Mouse (Mus musculus): ENCODE data around the gene Aasdhppt. TPM values are rescaled to one million over a fixed set of nuclear protein-coding genes. Genes with fewer than 3 reads are reported as not detected.

The Aasdhppt gene
- 10 to 100 TPM; 26.7 to 26.8 TPM for total RNA-seq (2021)
- long read RNA-seq, transcript Aasdhppt-201 (6 exons, 2,843 nt): major isoform, 24 of 33 reads
- long read RNA-seq, partial matches to known transcripts: 4 of 33 reads
- long read RNA-seq, other reads (novel, unspliced or antisense): 2 of 33 reads

GRCm38 (mm10) chr9:4309351-4310085 is at the start of gene Aasdhppt, which contains the start of gene Kbtbd3:
Aasdhppt (minus strand) TSS chr9:4309471.
Kbtbd3 (plus strand) TSS chr9:4309833.
- peak; percentile 99 to 100 for DNase-seq (ENCODE audit: low spot score in 2 of 2)

- no peak for DNase-seq (ENCODE audit: low spot score in 2 of 2)
Measured at GRCm38 (mm10) chr9:4353163-4353562, 43.9 kb upstream of the Aasdhppt start.

- DNase-seq (ENCODE audit: low spot score in 2 of 2): no peak
Measured at GRCm38 (mm10) chr9:4318939-4319721, 9.9 kb upstream of the Aasdhppt start.

- no peak for DNase-seq (ENCODE audit: low spot score in 2 of 2)
Measured at GRCm38 (mm10) chr9:4315746-4316145, 6.5 kb upstream of the Aasdhppt start.

- no peak for DNase-seq (ENCODE audit: low spot score in 2 of 2)
Measured at GRCm38 (mm10) chr9:4313946-4314345, 4.7 kb upstream of the Aasdhppt start.

- DNase-seq (ENCODE audit: low spot score in 2 of 2): no peak
Measured at GRCm38 (mm10) chr9:4311162-4311561, 1.9 kb upstream of the Aasdhppt start.

- DNase-seq (ENCODE audit: low spot score in 2 of 2): no peak
Measured at GRCm38 (mm10) chr9:4310706-4311105, 1.4 kb upstream of the Aasdhppt start.

- DNase-seq (ENCODE audit: low spot score in 2 of 2): no peak
Measured at GRCm38 (mm10) chr9:4308628-4309350, 482 bp downstream of the Aasdhppt start.

GRCm38 (mm10) chr9:4304867-4305266 is 4.4 kb downstream of the Aasdhppt start:
- no peak for DNase-seq (ENCODE audit: low spot score in 2 of 2)

- no peak for DNase-seq (ENCODE audit: low spot score in 2 of 2)
Measured at GRCm38 (mm10) chr9:4300466-4300865, 8.8 kb downstream of the Aasdhppt start.

- no peak for DNase-seq (ENCODE audit: low spot score in 2 of 2)
Measured at GRCm38 (mm10) chr9:4283850-4284249, 25.4 kb downstream of the Aasdhppt start.

- DNase-seq (ENCODE audit: low spot score in 2 of 2): no peak
Measured at GRCm38 (mm10) chr9:4266881-4267280, 42.4 kb downstream of the Aasdhppt start.

GRCm38 (mm10) chr9:4260746-4261090 is 48.6 kb downstream of the Aasdhppt start:
- no peak for DNase-seq (ENCODE audit: low spot score in 2 of 2)

- no peak for DNase-seq (ENCODE audit: low spot score in 2 of 2)
Measured at GRCm38 (mm10) chr9:4259841-4260745, 49.2 kb downstream of the Aasdhppt start.

GRCm38 (mm10) chr9:4259074-4259473 is 50.2 kb downstream of the Aasdhppt start:
- DNase-seq (ENCODE audit: low spot score in 2 of 2): no peak

Small RNA genes within 50 kb of the gene (microRNA-seq; reads per million reads assigned to microRNA genes)
- 0 reads per million in 2 experiments for gene Gm22195

Other genes starting within 250 kb of the Aasdhppt start
- gene Kbtbd3, start 362 bp upstream of the Aasdhppt start, total RNA-seq (2021): 1 to 10 TPM; 8.8 to 9.0 TPM
- gene Msantd4, start 67.1 kb upstream of the Aasdhppt start, total RNA-seq (2021): 10 to 100 TPM; 59.5 to 61.5 TPM